Mouse (Mus musculus) lung, postnatal 14 days (tissue): ENCODE data around the gene Prcc.
"Not testable (repeated sequence)": the region's sequence is repeated elsewhere in the genome, so short reads cannot be mapped to it uniquely, and the experiment has no call there.

Experiments used
- DNase-seq: peaks from one replicate; pipeline ENCODE4 v3.0.0; 2021

The Prcc gene

GRCm38 (mm10) chr3:87905880-87906485 is 20.6 kb upstream of the Prcc start, which contains the start of gene Hdgf:
Gene Hdgf, plus strand, starts transcription at chr3:87906321.
- DNase-seq: peak; percentile 93

- no peak for DNase-seq
Measured at GRCm38 (mm10) chr3:87903821-87904220, 18.4 kb upstream of the Prcc start.

GRCm38 (mm10) chr3:87901959-87902358 is 16.6 kb upstream of the Prcc start:
- DNase-seq: not testable (repeated sequence)

DNA sequence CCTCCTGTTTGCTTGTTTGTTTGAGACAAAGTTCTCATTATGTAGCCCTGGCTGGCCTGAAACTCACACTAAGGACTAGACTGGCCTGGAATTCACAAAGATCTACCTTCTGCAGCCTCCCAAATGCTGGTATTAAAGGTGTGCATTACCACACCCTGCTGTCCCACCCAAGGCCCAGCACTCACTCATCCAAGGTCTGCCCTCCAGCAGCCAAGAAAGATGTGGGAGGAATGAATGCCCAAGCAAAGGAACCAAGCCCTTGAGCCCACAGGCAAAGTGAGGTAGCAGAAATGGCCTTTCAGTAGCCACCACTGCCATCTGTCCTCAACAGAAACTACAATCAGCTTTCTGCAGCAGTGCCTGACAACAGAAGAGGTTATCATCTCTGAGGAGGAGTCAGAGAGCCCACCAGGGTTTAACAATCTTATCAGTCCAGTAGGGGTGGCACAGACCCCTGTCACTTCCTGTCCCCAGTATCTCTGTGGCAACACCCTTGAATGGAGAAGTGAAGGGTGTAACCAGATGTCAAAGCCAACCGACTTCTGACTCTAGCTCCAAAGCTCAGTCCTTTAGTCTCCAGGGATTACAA is 15.7 kb upstream of the Prcc start:
- no peak for DNase-seq

- no peak for DNase-seq
Measured at GRCm38 (mm10) chr3:87899776-87900175, 14.4 kb upstream of the Prcc start.

DNA sequence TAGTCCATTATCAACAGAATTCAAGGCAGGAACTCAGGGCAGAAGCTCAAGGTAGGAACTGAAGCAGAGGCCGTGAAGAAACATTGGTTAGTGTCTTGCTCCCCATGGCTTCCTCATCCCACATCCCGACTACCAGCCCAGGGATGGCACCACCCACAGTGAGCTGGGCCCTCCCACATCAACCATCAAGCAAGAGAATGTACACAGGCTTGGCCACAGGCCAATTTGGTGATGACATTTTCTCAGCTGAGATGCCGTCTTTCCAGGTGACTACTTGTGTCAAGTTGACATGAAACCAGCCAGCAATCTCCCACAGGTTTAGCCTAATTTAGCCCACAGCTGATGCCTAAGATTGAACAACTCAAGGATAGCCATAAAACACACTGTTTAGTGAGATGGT is 13.9 kb upstream of the Prcc start:
- DNase-seq: no peak

DNA sequence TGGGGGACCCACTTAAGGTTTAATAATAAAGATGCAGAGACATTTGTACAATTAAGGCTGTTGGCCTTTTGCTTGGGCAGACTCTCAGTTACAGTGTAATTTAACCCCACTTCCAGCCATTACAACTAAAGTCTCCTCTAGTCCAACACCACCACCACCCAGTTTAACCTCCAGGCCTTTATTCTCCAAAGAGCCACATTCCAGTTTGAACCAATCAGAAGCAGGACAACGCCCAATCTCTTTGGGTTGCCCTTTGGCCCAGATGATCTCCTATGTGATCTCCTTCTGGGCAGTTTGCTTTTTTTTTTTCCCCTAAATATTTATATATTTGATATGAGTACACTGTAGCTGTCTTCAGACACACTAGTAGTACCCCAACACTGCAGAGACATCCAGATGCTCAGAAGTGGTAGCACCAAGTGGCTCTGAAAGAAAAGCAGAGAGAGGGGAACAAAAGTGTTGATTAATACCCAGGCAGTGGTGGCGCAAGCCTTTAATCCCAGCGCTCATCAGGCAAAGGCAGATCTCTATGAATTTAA is 8.0 kb upstream of the Prcc start:
- no peak for DNase-seq

DNA sequence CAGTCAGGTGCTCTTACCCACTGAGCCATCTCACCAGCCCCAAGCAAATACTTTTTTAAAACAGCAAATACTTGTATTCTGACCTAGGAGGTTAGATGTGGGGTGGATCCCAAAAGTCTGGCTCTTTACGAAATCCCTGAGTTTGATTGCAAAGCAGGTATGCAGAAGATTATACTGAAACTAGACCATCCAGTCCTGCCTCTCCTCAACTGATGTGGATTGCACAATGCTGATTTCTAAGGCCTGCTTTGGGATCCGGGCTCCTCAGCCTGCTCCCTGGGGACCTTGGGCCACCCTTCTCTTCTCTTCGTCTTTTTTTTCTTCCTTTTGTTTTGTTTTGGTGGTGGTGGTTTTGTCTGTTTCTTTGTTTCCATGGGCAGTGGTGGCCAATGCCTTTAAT is 6.1 kb upstream of the Prcc start:
- no peak for DNase-seq

DNA sequence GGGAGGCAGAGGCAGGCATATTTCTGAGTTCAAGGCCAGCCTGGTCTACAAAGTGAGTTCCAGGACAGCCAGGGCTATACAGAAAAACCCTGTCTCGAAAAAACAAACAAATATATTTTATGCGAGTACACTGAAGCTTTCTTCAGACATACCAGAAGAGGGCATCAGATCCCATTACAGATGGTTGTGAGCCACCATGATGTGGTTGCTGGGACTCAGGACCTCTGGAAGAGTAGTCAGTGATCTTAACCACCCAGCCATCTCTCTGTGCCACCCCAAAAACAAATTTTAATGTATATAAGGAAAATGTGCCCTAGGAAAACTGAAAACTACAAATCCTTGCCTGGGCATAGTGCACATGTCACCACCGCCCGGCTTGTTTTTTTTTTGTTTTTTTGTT is 2.0 kb upstream of the Prcc start:
- DNase-seq: not testable (repeated sequence)

DNA sequence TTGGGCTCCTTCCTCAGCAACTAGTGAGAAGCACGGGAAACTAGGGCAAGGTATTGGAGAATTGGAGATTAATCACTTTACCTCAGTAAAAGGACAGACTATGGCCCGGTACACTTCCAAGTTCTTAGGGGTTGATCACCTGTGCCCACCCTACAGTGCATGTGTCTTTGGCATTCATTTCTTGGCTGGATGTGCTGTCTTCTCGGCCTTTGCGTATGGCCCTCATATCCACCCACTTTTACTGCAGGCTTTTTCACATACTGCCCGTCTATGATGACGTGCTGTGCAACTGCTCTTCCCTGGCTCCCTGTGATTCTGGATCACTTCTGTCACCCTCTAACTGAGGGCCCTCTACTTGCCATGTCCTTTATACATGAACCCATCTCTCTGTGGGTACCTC is 1.0 kb upstream of the Prcc start:
- DNase-seq: no peak

GRCm38 (mm10) chr3:87886004-87886365 is 577 bp upstream of the Prcc start:
- peak; percentile 40 for DNase-seq

DNA sequence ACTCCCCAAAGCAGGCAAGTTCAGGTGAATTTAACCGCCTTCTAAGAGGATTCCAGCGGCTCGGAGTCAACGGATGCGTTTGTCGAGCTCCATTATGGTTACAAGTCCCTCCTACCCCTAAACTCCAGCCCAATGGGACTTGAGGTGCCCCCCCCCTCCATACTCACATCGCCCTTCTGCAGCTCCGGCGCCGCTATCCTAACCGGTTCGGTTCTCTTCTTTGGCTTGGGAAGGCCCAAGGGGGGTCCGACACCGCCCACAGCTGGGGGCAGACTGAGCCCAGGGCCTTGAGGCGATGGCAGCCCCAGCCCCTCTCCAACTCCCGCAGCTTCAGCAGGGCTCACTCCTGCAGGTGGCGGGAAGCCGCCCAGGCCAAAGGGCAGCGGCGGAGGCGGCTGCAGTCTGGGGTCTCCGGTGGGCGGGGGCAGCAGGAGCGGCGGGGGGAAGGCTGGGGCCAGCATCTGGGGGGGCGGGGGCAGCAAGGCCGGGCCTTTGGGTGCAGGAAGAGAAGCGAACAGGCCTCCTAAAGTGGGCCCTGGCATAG is 628 bp downstream of the Prcc start:
- DNase-seq: peak; percentile 26

DNA sequence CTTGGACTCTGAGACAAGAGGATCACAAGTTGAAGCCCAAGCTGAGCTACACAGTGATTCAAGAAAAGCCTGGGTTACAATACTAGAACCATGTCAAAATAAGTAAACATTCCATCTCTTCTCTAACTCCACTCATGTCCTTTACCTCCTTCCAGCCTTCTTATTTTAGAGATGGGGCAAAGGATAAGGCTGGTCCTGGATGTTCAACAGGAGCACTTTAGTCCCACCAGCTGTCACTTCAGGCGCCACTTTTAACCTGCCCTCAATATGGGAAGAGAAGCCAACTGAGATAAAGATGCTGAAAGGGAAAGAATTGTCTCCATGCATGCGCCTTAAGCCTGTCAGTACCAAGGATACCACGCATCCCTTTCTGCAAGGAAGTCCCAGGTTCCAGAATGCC is 1.1 kb downstream of the Prcc start:
- DNase-seq: no peak

DNA sequence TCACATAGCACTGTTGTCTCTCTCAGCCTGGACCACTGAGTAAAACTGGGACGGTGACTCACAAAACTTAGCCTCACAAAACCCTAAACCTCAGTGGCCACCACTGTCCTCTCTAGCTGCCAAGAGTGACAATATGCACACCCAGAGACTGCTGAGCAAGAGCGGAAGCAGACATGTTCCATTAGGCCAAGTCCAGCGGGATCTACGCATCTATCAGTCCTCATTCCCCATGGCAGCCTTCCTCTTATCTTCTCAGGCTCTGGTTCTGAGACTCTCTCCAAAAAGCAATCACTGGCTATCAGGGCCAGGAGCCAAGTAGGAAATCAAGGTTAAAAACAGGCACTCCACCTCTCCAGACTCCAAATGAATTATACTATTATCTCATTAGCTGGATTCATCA is 7.7 kb downstream of the Prcc start:
- no peak for DNase-seq

- not testable (repeated sequence) for DNase-seq
Measured at GRCm38 (mm10) chr3:87864111-87864510, 21.3 kb downstream of the Prcc start.

DNA sequence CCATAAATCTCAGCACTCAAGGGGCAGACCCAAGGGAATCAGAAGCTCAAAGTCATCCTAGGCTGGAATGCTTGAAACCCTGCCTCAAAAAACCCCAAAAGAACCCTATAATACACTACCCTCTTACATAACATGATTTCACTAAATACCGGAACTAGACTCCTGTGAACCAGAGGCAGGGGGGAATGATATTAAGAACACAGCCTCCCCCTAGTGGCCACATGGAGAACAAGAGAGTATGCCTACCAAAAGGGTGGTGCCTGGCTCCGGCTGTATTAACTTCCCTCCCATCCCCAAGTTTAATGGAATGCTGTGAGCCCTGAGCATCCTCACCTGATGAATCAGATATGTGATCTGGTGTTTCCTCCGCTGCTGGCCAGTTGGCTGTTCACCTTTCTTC is 25.6 kb downstream of the Prcc start:
- DNase-seq: peak; percentile 73

DNA sequence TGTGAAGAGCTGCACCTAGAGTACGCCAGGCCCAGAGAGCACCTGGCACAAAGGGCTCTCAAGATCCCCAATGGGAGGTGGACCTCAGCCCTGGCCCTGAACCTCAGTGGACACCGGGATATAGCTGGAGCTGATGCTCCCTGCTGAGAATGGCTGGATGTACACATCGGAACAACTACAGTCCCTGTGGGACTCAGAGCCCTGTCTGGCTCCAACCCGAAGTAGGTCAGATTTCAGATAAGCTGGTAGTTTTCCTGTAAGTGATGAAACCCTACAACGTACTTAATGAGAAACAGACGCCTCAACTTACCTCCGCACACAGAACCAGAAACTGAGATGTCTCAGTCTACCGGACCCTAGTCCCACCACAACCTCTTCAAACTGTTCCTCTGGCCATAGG is 27.7 kb downstream of the Prcc start:
- no peak for DNase-seq

- no peak for DNase-seq
Measured at GRCm38 (mm10) chr3:87855936-87856335, 29.5 kb downstream of the Prcc start.

DNA sequence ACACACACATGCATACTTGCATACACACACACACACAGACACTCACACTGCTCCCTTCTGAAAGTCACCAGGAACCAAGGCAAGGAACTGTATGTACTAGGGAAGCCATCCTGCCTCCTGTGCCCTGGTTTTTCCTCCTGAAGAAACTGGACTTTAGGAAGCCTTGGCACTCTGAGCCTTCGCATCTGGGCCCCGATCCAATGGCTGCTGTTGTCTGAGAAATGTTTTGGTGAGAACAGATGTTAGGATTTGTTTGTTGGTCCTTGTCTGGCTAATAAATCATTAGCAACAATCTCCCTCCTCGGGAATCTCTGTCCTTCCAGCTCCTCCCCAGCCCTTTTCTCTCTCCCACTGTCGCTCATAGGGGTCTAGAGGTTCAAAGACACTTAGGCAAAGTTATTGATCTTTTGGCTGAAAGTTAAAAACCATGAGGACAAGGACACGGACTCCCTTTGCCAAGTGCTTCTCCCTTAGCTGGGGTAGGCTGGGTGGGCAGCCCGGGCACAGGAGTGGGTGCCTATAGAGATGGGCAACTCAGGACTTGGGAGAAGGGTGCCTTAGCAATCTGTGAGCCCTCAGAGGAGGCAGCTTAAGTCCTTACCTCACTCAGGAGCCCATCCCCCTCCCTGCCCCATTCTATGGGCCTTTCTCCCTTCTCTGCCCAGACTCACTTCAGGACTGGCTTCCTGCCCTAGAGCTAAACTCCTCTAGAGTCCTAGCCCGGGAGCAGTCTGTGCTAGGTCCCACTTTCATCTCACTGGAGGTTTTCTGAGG is 30.4 kb downstream of the Prcc start:
- peak; percentile 46 for DNase-seq

DNA sequence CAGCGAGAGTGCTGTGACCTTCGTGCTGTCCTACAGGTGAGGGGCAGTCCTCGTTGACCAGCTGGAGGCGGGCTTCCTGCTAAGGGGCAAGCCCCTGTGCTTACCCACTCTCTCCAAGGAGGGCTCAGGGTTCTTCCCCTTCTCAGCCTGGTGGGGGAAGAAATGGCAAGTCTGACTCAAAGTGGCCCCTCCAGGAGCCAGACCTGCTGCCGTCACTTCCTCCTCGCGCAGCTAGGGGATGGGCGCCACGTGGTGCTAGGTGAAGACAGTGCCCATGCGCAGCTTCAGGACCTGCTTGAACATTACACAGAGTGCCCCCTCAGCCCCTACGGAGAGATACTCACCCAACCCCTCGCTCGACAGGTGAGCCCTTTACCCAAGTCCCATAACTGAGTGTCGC is 36.3 kb downstream of the Prcc start:
- DNase-seq: no peak

DNA sequence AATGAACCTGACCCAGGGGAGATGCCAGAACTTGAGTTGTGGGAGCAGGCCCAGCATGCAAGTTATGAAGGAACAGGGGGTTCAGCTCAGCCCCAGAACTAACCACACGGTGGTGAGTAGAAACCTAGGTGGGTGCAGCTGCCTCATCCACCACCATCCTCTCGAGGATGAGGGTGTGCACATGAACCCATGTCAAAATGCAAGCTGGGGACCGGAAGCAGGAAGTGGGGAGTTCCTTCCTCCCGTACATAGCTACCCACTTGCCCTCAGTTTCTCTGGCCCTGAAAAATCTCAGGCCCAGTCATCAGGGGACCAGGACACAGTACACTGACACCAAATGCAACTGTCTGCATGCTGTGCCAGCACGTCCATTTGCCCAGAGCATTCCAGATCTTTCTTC is 37.7 kb downstream of the Prcc start:
- DNase-seq: no peak

DNA sequence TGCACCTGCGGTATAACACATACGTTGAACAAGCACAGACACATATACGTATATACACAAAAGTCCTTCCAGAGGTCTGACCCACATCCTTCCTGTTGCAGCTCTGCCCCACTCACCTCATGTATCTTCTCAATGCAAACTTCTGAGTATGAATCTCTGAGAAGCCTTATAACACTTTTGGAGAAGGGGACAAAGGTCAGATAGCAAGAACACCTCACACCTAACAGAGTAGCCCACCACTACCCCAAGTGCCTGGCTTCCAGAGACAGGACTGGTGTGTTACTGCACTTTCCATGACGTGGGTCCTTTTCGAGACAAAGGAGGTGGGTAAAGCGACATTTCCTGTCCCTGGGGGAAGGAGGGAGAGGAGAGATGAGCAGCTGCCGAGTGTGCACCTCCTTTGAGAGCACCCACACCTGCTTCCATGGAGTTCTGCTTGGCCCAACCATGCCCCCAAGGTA is 38.7 kb downstream of the Prcc start, which contains the start of gene Sh2d2a:
Gene Sh2d2a, plus strand, starts transcription at position 106 of the 461 bp plus-strand sequence.
- no peak for DNase-seq

DNA sequence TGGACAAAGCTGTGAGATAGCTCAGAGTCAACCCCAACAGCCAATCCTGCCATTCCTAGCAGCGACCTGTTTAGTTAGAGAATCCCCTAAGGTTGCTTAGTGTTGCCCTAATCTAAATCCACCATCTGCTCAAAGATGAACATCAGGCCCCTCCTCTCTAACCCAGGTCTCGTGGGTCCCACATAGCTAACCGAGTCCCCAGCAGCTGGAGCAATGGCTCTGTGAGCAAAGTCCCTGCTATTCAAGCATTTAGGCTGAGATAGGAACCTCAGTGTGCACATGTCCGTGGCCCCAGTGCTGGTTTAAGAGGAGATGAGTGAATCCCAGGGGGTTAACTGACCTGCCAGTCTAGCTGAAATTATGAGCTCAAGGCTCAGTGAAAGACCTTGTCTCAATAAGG is 39.2 kb downstream of the Prcc start:
- no peak for DNase-seq

GRCm38 (mm10) chr3:87844981-87845380 is 40.4 kb downstream of the Prcc start:
- no peak for DNase-seq
